Mouse (Mus musculus): ENCODE results near the gene 9130023H24Rik.

9130023H24Rik gene

DNA sequence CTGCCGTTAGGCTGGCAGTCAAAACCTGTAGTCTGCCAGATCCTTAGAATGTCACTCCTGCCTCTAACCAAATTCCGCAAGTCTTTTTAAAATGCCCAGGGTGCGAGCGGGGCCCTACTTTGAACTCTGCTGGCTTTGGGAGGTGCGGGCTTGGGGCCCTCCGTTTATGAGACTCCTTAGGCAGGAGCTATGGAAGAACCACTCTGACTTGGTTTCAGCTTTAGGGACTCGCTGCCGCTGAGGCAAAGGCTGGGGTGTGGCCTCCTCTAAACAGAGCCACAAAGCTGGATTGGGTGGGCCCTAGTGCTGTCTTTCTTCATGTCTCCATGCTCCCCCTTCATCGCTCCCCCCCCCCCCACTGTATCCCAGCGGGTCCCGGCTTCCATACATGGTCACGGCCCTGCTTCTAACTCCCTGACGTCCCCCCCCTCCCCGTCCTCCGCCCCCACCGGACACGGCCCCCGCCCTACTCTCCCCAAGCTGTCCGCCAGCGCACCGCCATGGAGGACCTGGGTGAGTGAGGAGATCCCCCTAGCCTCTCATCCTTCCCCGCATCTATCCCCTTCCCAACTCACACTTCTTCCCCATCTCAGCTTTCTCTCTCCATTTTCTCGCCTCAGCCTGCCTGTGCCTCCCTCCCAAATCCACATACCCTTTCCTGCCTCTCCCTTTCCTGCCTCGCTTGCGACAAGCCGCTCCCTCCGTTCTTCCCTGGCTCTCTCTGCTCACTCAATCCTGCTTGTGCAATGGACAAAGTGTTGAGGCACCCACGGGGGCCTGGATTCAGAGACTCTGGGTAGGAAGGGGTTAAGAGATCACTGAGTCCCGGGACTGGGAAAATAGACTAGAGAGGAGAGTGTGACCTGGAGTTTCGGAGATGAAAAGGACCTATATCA is 8.9 kb upstream of the 9130023H24Rik start, which contains the start of gene Tgfb1i1:
TSS of gene Tgfb1i1 (plus strand) at position 317 of the 896 bp plus-strand sequence.
- DNase-seq (ENCODE audit: low spot score): peak; percentile 34

DNA sequence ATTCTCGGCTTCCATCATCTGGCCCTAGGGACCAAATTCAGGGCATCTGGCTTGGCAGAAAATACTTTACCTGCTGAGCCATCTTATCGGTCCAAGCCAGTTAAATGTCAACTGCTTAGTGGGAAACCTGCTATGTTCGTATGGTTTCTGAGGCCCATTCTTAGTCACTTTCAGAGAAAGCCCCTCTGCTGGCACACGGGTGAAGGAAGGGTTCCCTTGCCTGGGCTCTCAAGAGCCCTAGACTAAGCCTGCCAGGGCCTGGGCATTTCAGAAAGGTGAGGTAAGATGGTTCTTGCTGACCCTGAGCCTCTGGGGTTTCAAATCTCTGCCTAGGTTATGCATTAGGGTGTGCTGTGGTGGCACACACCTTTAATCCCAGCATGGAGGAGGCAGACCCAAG is 7.7 kb upstream of the 9130023H24Rik start:
- no peak for DNase-seq (ENCODE audit: low spot score)

DNA sequence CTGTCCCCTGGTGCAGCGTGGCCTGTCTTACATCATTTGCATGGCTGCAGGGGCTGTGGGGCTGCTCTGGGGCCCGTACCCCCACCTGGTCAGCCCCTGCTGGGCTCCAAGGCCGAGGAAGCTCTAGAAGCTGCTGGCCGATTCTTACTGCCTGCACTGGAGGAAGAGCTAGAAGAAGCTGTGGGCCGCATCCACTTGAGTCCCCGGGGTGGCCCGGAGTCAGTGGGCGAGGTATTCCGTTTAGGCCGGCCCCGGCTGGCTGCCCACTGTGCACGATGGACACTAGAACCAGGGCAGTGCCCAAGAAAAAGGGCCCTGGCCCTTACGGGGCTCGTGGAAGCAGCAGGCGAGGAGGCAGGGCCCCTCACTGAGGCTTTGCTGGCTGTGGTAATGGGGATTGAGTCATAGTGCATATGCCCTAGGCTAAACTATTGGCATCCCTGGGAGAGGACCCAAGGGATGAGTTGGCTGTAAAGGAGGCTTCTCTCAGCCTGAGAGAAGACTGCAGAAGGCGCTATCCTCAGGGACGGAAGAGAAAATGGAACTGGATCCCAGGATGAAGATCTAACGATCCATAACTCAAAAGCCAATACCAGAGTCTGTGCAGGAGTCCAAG is 6.7 kb upstream of the 9130023H24Rik start:
- no peak for DNase-seq (ENCODE audit: low spot score)

DNA sequence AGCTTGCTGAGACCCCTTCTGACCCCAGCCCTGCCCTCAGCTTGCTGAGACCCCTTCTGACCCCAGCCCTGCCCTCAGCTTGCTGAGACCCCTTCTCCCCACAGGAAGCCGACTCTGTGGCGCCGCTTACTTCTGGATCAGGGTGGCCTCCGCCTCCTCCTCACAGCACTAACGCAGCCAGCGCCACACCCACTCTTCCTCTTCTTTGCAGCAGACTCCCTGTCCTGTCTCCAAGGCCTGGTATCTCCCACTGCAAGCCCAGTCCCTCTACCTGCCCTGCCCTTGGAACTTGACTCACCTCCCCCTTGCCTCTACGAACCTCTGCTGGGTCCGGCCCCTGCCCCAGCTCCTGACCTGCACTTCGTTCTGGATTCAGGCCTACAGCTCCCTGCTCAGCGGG is 6.1 kb upstream of the 9130023H24Rik start:
- DNase-seq (ENCODE audit: low spot score): no peak

DNA sequence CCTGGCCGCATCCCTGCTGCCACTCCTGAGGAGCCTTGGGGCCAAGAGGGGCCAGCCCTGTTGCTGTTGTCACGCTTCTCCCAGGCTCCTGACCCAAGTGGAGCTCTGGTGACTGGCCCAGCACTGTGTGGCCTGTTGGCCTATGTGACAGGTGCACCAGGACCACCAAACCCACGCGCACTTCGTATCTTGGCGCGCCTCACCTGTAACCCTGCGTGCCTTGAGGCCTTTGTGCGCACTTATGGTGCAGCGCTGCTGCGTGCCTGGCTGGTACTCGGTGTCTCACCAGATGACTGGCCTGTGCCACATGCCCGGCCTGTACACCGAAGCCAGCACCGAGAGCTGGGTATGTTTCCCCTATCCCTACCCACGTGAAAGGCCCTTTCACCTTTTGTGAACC is 4.5 kb upstream of the 9130023H24Rik start:
- DNase-seq (ENCODE audit: low spot score): no peak

DNA sequence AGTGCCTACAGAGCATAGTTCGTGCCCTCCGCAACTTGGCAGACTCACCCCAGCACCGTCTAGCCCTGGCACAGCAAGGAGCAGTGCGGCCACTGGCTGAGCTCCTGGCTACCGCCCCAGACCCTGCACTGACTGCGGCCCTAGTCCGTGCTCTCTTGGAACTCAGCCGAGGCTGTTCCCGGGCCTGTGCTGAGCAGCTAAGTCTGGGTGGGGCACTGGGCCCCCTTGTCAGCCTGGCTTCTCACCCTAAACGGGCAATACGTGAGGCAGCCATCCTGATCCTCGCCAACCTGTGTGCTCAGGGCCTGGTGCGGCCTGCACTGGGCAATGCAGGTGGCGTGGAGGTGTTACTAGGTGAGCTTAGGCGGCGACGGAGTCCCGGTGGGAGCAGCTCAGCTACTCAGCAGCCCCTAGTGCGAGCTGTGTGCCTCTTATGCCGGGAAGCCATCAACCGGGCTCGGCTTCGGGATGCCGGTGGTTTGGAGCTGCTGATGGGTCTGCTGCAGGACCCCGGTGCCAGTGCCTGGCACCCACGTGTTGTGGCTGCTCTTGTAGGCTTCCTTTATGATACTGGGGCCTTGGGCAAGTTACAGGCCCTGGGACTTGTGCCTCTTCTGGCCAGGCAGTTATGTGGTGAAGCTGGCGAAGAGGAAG is 2.4 kb upstream of the 9130023H24Rik start:
- DNase-seq (ENCODE audit: low spot score): no peak

DNA sequence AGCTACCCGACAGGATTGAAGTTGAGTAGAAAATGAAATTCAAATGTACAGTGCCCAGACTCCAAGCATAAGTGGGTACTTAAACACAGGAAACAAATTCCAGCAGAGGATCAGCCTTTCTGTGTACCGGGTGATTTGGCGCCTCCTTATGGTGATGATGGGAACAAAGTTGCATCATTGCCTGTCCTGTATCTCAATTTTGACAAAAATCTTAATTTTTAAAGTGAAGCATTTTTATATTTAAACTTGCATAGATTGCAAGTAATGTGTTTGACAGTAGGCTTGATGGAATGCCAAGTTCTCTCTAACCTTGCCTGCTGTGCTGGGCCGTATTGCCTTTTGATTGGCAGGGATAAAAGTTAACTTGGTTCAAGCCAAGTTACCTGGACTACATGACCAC is 1.2 kb upstream of the 9130023H24Rik start:
- DNase-seq (ENCODE audit: low spot score): peak; percentile 71

DNA sequence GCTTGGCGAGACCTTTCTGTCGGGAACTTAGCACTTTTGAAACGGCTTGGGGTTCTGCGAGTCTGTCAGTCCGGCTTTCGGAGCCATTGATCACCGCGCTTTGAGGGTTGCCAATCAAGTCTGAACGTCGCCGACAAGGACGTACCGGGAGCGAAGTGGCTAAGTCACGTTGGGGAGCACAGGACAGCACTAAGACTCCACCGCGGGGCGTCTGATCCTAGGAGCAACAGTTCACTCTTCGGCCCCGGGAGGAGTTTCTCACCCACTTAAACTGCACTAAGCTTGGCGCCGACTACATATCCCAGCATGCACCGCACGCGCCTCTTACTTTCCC is 271 bp downstream of the 9130023H24Rik start:
- DNase-seq (ENCODE audit: low spot score): no peak

DNA sequence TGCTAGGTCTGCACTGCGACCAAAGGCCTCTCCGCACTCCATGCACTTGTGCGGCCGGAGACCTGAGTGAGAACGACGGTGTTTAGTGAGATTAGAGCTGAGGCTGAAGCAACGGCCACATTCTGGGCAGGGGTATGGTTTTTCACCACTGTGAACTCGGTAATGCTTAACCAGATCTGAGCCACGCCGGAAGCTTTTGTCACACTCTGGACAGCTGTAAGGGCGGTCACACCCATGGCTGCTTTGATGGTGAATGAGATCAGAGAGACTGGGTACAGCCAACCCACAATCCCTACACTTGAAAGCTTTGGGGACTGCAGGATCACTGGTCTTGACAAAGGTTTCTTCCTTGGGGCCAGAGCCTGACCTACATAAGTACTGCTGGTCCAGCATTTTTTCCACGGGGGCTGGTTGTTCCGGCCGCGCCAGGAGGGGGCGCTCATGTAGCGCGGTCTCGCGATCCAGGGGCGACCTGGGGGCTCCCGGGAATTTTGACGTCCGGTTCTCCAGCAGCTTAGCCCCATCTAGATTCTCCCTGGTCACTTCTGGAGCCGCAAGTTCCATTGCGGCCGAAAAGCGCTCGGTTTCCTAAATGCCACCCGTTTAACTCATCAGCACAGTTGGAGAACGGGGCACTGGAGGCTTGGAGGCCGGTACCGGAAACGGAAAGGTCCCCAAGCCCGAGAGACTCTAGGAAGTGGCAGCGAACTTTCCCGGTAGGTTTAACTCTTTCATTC is 807 bp downstream of the 9130023H24Rik start, which contains the start of gene Armc5:
TSS of gene Armc5 (plus strand) at position 487 of the 737 bp plus-strand sequence.
- DNase-seq (ENCODE audit: low spot score): peak; percentile 73

DNA sequence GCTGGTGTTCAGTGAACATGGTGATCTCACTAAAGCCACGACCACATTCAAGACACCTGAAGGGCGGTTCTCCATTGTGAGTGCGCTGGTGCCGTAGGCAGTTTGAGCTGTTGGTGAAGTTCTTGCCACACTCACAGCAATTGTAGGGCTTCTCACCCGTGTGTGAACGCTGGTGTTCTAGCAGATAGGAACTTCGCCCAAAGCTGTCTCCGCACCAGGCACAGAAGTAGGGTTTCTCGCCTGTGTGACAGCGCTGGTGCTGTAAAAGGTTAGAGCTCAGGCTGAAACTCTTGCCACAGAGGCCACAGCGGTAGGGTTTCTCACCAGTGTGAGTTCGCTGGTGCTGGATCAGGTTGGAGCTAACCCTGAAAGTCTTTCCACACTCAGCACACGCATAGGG is 1.4 kb downstream of the 9130023H24Rik start:
- DNase-seq (ENCODE audit: low spot score): no peak

DNA sequence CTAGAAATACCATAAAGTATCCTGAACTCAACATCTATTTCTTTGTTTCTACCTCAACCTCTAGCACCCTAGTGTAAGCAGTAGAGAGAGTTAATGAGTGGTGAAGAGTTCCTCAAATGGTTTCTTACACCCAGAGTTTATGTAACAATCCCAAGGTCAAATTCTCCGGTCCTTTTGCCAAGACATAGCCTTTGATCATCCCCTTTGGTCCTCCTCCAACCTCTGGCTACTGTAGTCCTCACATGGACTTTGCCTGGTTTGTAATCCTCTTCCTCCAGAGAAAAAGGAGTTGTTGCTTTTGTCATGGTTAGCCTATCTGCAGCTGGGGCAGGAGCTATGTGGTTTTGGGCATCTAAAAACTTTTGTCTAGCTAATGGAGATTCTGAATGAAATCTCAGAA is 2.4 kb downstream of the 9130023H24Rik start:
- no peak for DNase-seq (ENCODE audit: low spot score)

DNA sequence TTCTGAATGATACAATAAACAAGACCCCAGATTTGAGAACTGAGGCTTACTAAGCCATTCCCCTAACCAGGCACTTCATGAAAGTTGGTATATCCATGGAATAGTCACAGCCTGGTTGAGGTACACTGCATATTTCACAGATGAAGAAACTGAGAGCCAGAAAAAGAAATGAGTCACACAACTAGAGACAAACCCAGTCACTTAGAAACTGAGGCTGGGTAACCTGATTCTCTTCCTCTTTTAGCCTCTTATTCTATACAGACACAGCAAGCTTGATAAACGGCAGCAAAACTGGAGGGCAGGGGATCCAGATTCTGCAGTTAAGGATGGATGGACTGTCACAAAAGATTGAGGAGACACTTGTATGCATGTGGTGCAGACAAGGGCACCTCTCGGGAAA is 3.0 kb downstream of the 9130023H24Rik start:
- DNase-seq (ENCODE audit: low spot score): no peak

DNA sequence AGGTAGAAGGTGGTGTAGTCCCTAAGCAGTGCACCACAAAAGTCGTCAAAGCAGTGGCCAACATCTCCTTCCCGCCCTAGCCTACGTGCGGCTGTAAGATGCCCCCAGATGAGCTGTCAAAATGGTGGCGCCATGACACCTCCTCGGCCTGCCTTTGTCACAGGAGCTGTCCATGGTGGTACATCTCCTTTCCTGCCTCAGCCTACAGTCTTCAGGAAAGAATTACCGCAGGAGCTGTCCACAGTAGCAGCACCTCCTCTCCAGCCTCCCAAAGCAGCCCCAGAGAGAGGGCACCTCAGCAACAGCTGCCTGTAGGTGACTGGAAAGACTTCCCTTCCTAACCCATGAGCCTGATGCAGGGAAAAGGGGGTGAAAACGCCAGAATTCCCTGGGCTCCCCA is 6.1 kb downstream of the 9130023H24Rik start:
- DNase-seq (ENCODE audit: low spot score): no peak

DNA sequence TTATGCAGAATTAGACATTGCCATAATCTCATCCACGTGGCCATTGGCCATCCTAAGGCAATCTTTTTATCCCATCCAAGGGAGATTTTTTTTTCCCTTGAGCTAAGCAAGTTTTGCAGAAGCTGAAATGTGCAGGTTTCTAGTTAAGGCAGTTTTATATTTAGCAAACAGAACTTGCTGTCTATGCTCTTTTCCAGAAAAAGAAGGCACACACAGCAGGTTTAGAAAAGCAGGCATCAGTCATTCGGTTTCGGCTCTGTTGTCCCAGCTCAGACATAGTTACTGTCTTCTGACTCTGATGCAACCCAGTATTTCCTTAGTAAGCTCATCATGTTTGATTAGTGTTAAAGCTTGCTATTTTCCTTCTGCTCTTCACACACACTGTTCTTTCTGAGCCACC is 16.9 kb downstream of the 9130023H24Rik start:
- no peak for DNase-seq (ENCODE audit: low spot score)

DNA sequence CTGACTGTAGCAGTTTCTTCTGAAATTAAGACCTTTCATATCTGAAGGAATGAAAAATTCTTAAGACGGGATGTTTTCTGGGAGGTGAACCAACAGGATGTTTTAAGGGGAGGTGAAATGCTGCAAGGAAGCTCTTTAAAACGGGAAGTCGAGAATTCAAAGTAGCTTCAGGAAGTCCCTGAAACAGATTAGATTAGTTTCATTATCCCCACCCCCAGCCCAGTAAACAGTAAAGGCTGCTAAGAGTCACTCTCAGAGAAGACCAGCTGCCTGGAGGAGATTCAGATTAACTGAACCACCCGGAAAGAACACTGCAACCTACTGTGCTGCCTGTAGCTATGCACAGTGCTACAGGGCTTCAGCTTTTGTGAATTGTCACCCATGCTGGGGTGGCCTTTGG is 17.9 kb downstream of the 9130023H24Rik start:
- DNase-seq (ENCODE audit: low spot score): no peak

DNA sequence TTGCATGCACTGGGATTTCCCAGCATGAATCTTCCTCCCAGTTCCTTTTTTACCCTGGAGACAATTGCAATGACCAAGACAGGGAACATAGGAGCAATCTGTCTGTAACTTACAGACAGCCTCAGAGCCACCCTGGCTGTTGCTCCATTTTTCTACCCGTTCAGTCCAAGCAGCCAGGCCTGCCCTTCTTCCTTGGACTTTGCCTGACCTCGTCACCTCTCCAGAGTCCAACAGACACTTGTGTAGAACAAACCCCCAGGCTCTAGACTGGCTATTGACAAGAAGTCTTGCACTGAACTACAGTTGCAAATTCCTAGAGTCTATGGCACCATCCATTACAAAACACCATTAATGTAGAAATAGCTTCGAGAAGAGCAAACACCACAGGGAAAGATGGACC is 28.0 kb downstream of the 9130023H24Rik start:
- DNase-seq (ENCODE audit: low spot score): no peak

DNA sequence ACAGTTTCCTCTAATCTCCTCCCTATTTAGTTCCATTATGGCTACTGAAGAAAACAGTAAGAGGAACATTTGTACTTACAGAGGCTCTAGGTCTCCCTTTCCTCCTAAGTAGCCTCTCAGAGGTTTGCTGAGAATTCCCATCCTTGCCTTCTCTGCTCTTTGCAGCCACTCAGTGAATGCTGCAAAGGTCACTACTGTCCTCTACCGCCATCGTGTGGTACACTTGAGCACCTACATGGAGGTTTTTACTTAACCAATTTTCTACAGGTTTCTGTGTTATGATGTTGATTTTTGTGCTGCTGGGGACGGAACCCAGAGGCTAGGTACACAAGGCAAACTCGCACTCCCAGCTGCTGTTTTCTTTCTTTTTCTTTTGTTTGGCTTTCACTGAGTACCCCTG is 29.6 kb downstream of the 9130023H24Rik start:
- peak; percentile 51 for DNase-seq (ENCODE audit: low spot score)

DNA sequence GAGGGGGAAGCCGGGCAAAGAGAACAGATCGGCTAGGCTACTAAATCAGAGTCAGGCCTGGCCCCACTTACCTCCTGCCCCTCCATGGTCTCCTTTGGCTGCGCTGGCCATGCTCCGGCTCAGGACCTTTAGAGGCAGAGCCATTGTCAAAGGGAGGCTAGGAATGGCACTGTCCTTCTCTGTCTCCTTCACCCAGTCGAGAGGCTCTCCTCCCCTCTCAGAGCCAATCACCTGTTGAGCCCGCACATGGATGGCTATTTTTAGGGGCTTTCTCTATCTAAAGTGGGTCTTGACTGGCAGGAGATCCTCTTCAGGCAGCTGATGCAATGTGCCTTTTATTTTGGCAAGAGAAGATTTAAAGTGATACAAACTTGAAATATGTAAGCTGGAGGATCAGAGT is 31.7 kb downstream of the 9130023H24Rik start, which contains the start of gene Cox6a2:
TSS of gene Cox6a2 (minus strand) at position 236 of the 400 bp plus-strand sequence.
- no peak for DNase-seq (ENCODE audit: low spot score)

DNA sequence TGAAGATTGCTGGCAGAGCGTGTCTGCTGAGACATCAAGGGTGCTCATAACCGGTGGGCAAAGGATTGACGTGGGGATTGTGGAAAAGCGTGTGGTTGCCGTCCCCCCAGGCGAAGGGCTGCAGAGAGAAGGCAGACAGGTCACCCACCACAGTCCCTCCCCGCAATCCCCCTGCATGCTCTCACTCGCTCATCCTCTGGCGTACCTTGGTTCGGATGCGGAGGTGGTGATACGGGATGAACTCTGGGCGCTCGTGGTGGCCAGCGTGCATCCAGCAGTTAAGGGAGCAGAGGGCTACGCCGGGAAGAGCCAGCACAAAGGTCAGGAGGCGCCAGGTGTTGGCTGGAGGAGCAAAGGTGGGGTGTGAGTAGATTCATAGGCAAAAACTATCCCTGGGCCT is 32.1 kb downstream of the 9130023H24Rik start:
- no peak for DNase-seq (ENCODE audit: low spot score)

DNA sequence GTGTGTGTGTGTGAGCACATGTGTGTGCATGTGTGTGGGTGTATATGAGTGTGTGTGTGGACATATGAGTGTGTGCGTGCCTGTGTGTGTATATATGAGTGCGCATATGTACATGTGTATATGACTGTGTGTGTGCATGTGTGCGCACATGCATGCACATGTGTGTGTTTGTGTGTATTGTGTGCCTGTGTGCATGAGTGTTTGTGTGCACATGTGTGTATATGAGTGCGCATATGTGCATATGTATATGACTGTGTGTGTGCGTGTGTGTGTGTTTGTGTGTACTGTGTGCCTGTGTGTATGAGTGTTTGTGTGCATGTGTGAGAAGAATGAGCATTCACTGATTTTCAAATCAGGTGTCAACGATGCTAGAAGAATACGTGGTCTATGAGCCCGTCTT is 33.7 kb downstream of the 9130023H24Rik start:
- no peak for DNase-seq (ENCODE audit: low spot score)

DNA sequence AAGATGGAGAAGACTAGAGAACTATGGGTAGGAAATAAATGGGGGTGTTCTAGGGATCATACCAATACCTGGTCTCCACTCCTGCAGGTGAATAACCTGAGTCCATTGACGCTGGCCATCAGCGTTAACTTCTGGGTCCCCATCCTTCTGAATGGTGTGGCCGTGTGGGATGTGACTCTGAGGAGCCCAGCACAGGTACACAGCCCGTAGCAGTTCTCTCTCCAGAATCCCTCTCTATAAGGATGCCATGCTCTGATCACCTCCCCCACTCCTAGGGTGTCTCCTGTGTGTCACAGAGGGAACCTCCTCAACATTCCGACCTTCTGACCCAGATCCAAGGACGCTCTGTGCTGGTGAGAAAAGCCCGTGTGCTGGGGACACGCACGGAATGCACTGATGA is 34.8 kb downstream of the 9130023H24Rik start:
- DNase-seq (ENCODE audit: low spot score): no peak

DNA sequence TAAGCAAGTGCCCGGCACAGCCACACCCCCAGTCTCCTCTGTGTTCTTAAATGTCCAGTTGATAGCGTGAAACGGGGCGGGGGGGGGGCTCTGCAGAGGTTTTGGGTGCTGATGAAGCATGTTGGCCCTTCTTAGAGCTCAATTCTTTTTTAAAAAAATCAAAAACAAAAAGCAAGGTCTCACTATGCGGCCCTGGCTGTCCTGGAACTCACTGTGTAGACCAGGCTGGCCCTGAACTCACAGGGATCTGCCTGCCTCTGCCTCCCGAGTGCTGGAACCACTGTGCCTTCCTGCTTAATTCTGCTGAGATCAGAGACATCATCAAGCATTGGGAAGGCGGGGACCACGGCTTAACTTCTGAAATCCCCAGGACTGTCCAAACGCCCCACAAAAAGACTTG is 36.2 kb downstream of the 9130023H24Rik start:
- DNase-seq (ENCODE audit: low spot score): no peak
